Mouse (Mus musculus): Measurements from ENCODE around the gene Hbs1l.

DNA sequence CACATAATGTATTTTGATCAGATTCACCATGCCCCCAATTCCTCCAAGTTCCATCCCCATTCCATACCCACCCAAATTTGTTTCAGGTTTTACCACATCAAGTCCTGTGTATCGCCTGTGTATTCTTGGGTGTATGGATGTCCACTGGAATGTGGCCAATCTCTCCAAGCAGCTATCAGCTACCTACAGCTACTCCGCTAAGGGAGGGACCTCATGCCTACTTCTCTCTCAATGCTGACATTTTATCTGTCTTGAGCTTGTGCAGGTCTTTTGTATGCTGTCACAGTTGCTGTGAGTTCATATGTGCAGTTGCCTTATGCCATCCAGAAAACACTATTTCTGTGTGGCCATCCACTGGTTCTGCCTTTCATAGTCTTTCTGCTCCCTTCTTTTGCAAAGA is 97.6 kb downstream of the Hbs1l start:
- TF ChIP-seq CTCF (IDR thresholded peaks at IDR 0.05; ENCODE audit: low read depth, low read length) (no peak), POLR2A (IDR thresholded peaks at IDR 0.05; ENCODE audit: extremely low read depth, insufficient read depth, low read length) (no peak)

Data from liver, adult 2 months (tissue).